Comparison of ENCODE assay signal across 11 mouse cellular contexts in the genomic region with DNA sequence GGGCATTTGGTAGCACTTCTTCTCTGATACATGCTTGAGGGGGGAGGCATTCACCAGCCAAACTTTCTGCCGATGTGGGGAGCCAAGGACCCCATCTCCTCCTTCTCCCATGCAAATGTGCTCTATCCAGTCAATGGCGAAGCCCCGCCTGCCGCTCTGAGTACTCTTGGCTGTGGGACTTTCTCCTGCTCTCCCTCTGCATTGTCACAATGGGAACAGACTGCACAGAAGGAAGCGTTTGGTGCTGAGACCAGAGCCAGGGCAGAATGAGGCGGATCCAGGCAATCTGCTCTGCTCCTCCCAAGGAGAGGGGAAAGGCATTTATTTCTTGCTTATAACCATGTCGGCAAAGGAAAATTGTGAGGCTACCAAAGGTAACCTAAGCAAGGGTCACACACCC.
DNase-seq lines count a peak whose midpoint lies in the region; ATAC-seq lines count a peak whose summit lies in the region.
"Had no signal": no experiment of that assay in that cellular context is flagged by ENCODE, and none has a peak within 500 bp of the region (broad histone marks: within the 10 kb centered on the region; RNA-seq: fewer than 3 reads in every experiment).

No protein-coding gene starts in this region.

- ATAC-seq in frontal cortex, adult (ENCODE audit: low TSS enrichment): peak; percentile 85
- no peak for ATAC-seq in megakaryocyte-erythroid progenitor cell, adult 5-6 weeks (replicated peaks; ENCODE audit: low FRiP score, low TSS enrichment, poor library complexity, severe bottlenecking)
- ATAC-seq: lung, postnatal 0 days had no signal

- no peak for DNase-seq in frontal cortex, postnatal 14 days (ENCODE audit: low spot score in 2 of 2)
- peak; percentile 41 for DNase-seq in right cerebral cortex, postnatal 14 days
- no peak for DNase-seq in right cerebral cortex, postnatal 25 days
- DNase-seq in cerebellum, postnatal 10 days: peak; percentile 77 to 81
- DNase-seq in yolk sac, embryonic 10.5 days (ENCODE audit: low spot score): no peak
- no peak for DNase-seq in adipocyte (ENCODE audit: low spot score)
- DNase-seq: kidney, adult 11 months; liver, embryonic 13.5 days had no signal

Comparison
In these comparisons a context has a peak if more than half of its experiments do, and no peak if none do; other contexts are left out.
1. DNase-seq: peak in right cerebral cortex, postnatal 14 days (single experiment) and cerebellum, postnatal 10 days (2 of 2); none in frontal cortex, postnatal 14 days (0 of 2), right cerebral cortex, postnatal 25 days (single experiment), yolk sac, embryonic 10.5 days (single experiment) and adipocyte (single experiment).